Mouse (Mus musculus): Measurements from ENCODE around the gene Acsl5. TPM values are rescaled to one million over a fixed set of nuclear protein-coding genes. Genes with fewer than 3 reads are reported as not detected.

Acsl5 gene
- total and polyA plus RNA-seq, 3 experiments, result 21.8 to 111 (median 30.1) TPM

DNA sequence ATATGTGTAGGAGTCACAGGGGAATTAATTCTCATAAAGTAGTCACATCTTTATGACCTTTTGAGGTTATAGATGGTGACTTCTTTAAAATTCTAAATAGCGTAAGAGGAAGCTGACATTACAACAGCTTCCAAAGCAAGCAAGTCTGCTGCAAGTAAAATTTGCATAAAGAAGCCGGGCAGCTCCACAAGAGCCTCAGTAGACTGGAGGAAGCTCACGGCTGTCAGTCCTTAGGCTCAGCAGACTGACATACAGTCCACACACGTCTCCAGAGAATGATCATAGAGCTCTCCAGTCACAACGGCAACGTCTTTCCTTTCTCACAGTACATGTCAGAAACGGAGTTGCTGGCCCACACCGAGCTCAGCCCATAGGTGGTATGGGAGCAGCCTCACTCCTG, 60.1 kb downstream of the Acsl5 start:
- TF ChIP-seq CTCF (IDR thresholded peaks at IDR 0.05; ENCODE audit: low read depth, low read length) (no peak), POLR2AphosphoS5 (IDR thresholded peaks at IDR 0.05; ENCODE audit: insufficient replicate concordance, low read depth, low read length) (no peak), GATA2 (IDR thresholded peaks at IDR 0.05; ENCODE audit: borderline replicate concordance, low read depth, low read length) (no peak), TAL1 (conservative IDR thresholded peaks at IDR 0.05; ENCODE audit: low read depth, low read length) (no peak), GATA1 (IDR thresholded peaks at IDR 0.05; ENCODE audit: borderline replicate concordance, low read length) (no peak)
- Histone ChIP-seq H3K4me1 (ENCODE audit: insufficient read depth, low read depth, low read length) (peaks cover 26% of the 10 kb centered on the region), H3K4me3 (ENCODE audit: low read depth, low read length) (no peak overlapping the region), H3K9me3 (replicated peaks) (no peaks in the 10 kb centered on the region), H3K36me3 (replicated peaks) (peaks cover 70% of the 10 kb centered on the region), H3K27me3 (ENCODE audit: insufficient read depth, low read length) (no peaks in the 10 kb centered on the region)
- DNase-seq (ENCODE audit: low spot score) (no peak), ATAC-seq (ENCODE audit: extremely low read depth, insufficient number of reproducible peaks, low FRiP score, poor library complexity, severe bottlenecking) (no peak)

- Histone ChIP-seq H3K27me3 (ENCODE audit: insufficient read depth, low read length) (no peaks in the 10 kb centered on the region), H3K4me3 (ENCODE audit: low read depth, low read length) (no peak overlapping the region; the same call in 1 of the 2 replicates), H3K9me3 (replicated peaks) (no peaks in the 10 kb centered on the region), H3K4me1 (ENCODE audit: insufficient read depth, low read depth, low read length) (peaks cover 36% of the 10 kb centered on the region), H3K36me3 (replicated peaks) (peaks cover 58% of the 10 kb centered on the region)
- no peak for ATAC-seq (ENCODE audit: extremely low read depth, insufficient number of reproducible peaks, low FRiP score, poor library complexity, severe bottlenecking)
- TF ChIP-seq GATA1 (IDR thresholded peaks at IDR 0.05; ENCODE audit: borderline replicate concordance, low read length), result no peak
- TF ChIP-seq GATA2 (IDR thresholded peaks at IDR 0.05; ENCODE audit: borderline replicate concordance, low read depth, low read length), result no peak
- TF ChIP-seq POLR2AphosphoS5 (IDR thresholded peaks at IDR 0.05; ENCODE audit: insufficient replicate concordance, low read depth, low read length), result no peak
- TF ChIP-seq CTCF (IDR thresholded peaks at IDR 0.05; ENCODE audit: low read depth, low read length), result no peak
- no peak for TF ChIP-seq TAL1 (conservative IDR thresholded peaks at IDR 0.05; ENCODE audit: low read depth, low read length)
- no peak for DNase-seq (ENCODE audit: low spot score)
Observed at GRCm38 (mm10) chr19:55313649-55314048, 61.9 kb downstream of the Acsl5 start.

DNA sequence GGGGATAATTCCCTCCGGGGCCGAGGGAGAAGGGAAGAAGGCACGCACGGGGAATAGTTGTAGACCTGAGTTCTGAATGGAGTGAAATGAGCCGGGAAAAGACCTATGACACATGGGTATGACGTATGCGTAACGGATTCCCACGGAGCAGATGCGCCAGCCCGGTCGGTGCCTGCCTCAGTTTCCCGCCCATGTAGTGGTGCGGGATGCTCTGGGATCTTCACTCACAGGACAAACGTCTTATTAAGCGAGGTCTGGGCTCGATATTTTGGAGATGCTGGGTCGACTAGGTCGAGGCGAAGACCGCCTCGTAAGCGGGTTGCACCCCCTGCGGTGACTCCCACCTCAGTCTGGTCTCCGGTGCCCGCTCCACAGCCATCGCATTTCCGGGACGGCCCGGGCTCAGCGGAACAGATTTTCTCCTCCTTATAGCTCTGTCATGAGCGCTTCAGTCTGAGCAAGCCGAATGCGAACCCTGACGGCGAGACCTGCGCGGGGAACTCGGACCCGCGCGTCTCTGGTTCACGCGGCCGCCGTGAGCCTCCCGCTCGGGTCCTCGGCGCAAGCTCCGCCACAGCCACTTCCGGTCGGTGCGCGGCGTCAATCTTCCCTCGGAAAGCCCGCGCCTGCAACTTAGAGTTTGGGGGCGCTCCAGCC, 63.8 kb downstream of the Acsl5 start, which contains the start of gene Zdhhc6:
TSS of gene Zdhhc6 (minus strand) at position 581 of the 657 bp plus-strand sequence.
- Histone ChIP-seq H3K4me3 (ENCODE audit: low read depth, low read length) (peak within 1 kb of the TSS; percentile 87), H3K9me3 (replicated peaks) (no peaks in the 10 kb centered on the region), H3K27me3 (ENCODE audit: insufficient read depth, low read length) (no peaks in the 10 kb centered on the region), H3K36me3 (replicated peaks) (peaks cover 46% of the 10 kb centered on the region), H3K4me1 (ENCODE audit: insufficient read depth, low read depth, low read length) (peaks cover 37% of the 10 kb centered on the region)
- peak; percentile 69 for DNase-seq (ENCODE audit: low spot score)
- no peak for TF ChIP-seq POLR2AphosphoS5 (IDR thresholded peaks at IDR 0.05; ENCODE audit: insufficient replicate concordance, low read depth, low read length)
- no peak for TF ChIP-seq TAL1 (conservative IDR thresholded peaks at IDR 0.05; ENCODE audit: low read depth, low read length)
- TF ChIP-seq GATA1 (IDR thresholded peaks at IDR 0.05; ENCODE audit: borderline replicate concordance, low read length), result no peak
- TF ChIP-seq GATA2 (IDR thresholded peaks at IDR 0.05; ENCODE audit: borderline replicate concordance, low read depth, low read length), result no peak
- no peak for TF ChIP-seq CTCF (IDR thresholded peaks at IDR 0.05; ENCODE audit: low read depth, low read length)
- ATAC-seq (ENCODE audit: extremely low read depth, insufficient number of reproducible peaks, low FRiP score, poor library complexity, severe bottlenecking), result 0 out of 2 replicates have a peak, but pooled peaks have one; percentile 31

DNA sequence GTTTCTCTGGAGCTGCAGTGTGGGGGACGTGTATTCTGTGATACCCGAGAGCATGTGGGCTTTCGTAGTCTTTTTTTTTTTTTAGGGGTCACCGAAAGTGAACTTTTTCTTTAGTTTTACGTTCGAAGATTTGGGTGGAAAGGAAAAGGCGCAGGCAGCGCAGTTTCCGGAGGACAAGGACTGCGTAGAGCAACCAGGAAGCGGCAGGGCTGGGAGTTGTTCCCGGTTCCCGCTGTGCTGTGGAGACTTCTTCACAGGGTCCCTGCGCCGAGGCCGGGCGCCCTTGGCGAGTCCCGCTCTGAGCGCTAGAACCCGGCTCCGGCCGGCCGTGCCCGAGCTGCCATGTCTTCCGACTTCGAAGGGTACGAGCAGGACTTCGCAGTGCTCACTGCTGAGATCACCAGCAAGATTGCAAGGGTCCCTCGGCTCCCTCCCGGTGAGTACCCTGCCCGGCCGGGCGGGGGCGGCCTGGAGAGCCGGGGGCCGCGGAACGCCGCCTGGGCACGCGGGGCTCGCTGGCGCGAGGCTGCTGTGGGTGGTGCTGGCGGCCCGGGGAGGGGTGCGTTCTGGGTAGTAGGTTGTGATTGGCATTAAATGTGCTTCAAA, 64.5 kb downstream of the Acsl5 start, which contains the start of gene Vti1a:
TSS of gene Vti1a (plus strand) at position 187 of the 606 bp plus-strand sequence.
- peak within 1 kb of the TSS; percentile 87 for H3K4me3 ChIP-seq (ENCODE audit: low read depth, low read length)
- H3K27me3 ChIP-seq (ENCODE audit: insufficient read depth, low read length), result no peaks in the 10 kb centered on the region
- H3K36me3 ChIP-seq (replicated peaks), result peaks cover 42% of the 10 kb centered on the region
- H3K4me1 ChIP-seq (ENCODE audit: insufficient read depth, low read depth, low read length), result peaks cover 37% of the 10 kb centered on the region
- ATAC-seq (ENCODE audit: extremely low read depth, insufficient number of reproducible peaks, low FRiP score, poor library complexity, severe bottlenecking), result peak; percentile 70
- peak; percentile 82 for DNase-seq (ENCODE audit: low spot score)
- TF ChIP-seq GATA1 (IDR thresholded peaks at IDR 0.05; ENCODE audit: borderline replicate concordance, low read length) (no peak), CTCF (IDR thresholded peaks at IDR 0.05; ENCODE audit: low read depth, low read length) (peak; percentile 19; the same call in 1 of the 2 replicates)
- no peaks in the 10 kb centered on the region for H3K9me3 ChIP-seq (replicated peaks)

DNA sequence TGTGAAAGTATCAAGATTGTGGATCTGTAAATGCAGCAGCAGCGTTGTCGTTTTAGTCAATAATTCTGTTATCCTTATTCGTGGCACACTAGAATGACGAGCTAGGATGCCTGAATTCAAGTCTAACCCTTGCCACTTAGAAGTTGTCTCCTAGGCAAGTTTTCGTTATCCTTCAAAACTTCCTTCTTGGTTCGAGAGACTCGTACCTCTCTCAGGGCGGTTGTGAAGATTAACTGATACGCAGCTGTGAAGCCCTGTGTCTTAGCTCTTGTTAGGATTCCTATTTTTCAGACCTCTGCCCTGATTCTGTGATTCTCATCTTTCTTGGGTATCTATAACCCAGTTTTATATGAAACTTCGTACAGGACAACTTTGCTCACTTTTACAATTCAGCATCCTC, 65.2 kb downstream of the Acsl5 start:
- no peak for TF ChIP-seq GATA1 (IDR thresholded peaks at IDR 0.05; ENCODE audit: borderline replicate concordance, low read length)
- no peak for TF ChIP-seq POLR2AphosphoS5 (IDR thresholded peaks at IDR 0.05; ENCODE audit: insufficient replicate concordance, low read depth, low read length)
- TF ChIP-seq GATA2 (IDR thresholded peaks at IDR 0.05; ENCODE audit: borderline replicate concordance, low read depth, low read length), result no peak
- no peak for TF ChIP-seq TAL1 (conservative IDR thresholded peaks at IDR 0.05; ENCODE audit: low read depth, low read length)
- TF ChIP-seq CTCF (IDR thresholded peaks at IDR 0.05; ENCODE audit: low read depth, low read length), result no peak
- peaks cover 37% of the 10 kb centered on the region for H3K4me1 ChIP-seq (ENCODE audit: insufficient read depth, low read depth, low read length)

GRCm38 (mm10) chr19:55319036-55319435, 67.3 kb downstream of the Acsl5 start:
- no peak for DNase-seq (ENCODE audit: low spot score)
- Histone ChIP-seq H3K36me3 (replicated peaks) (peaks cover 41% of the 10 kb centered on the region), H3K4me3 (ENCODE audit: low read depth, low read length) (no peak overlapping the region), H3K27me3 (ENCODE audit: insufficient read depth, low read length) (no peaks in the 10 kb centered on the region), H3K4me1 (ENCODE audit: insufficient read depth, low read depth, low read length) (peaks cover 24% of the 10 kb centered on the region), H3K9me3 (replicated peaks) (no peaks in the 10 kb centered on the region)
- TF ChIP-seq POLR2AphosphoS5 (IDR thresholded peaks at IDR 0.05; ENCODE audit: insufficient replicate concordance, low read depth, low read length) (no peak), GATA1 (IDR thresholded peaks at IDR 0.05; ENCODE audit: borderline replicate concordance, low read length) (no peak), TAL1 (conservative IDR thresholded peaks at IDR 0.05; ENCODE audit: low read depth, low read length) (no peak), CTCF (IDR thresholded peaks at IDR 0.05; ENCODE audit: low read depth, low read length) (no peak), GATA2 (IDR thresholded peaks at IDR 0.05; ENCODE audit: borderline replicate concordance, low read depth, low read length) (no peak)
- ATAC-seq (ENCODE audit: extremely low read depth, insufficient number of reproducible peaks, low FRiP score, poor library complexity, severe bottlenecking), result no peak

More for the DNA sequence above, 65.2 kb downstream of the Acsl5 start:
- Histone ChIP-seq H3K27me3 (ENCODE audit: insufficient read depth, low read length) (no peaks in the 10 kb centered on the region), H3K4me3 (ENCODE audit: low read depth, low read length) (peak overlapping the region; percentile 87), H3K36me3 (replicated peaks) (peaks cover 40% of the 10 kb centered on the region), H3K9me3 (replicated peaks) (no peaks in the 10 kb centered on the region)
- DNase-seq (ENCODE audit: low spot score) (no peak), ATAC-seq (ENCODE audit: extremely low read depth, insufficient number of reproducible peaks, low FRiP score, poor library complexity, severe bottlenecking) (no peak)
